Mouse (Mus musculus) lung, embryonic 14.5 days (tissue): ENCODE measurements around the gene Gm49450. TPM values are rescaled to one million over a fixed set of nuclear protein-coding genes. Genes with fewer than 3 reads are reported as not detected.
A peak's percentile ranks its signal among the peaks of the same experiment; 100 is the strongest.

Experiments
- ATAC-seq: fragments of 200-750 bp; cut with Nextera tagmentation; 2 replicates; pipeline ENCODE4 v1.8.0; 2017; ENCODE audit warnings: mild to moderate bottlenecking, moderate TSS enrichment, moderate library complexity; ENCODE audit not compliant: insufficient read depth
- DNase-seq: peaks from one replicate; pipeline ENCODE4 v3.0.0-alpha.2; 2015
- H3K27ac ChIP-seq: fragments of 300-500 bp; sonication (generic); 2 replicates; pipeline ENCODE4 v1.5.1; 2014; ENCODE audit warnings: low read depth, mild to moderate bottlenecking, moderate library complexity
- H3K27me3 ChIP-seq: fragments of 300-500 bp; sonication (generic); 2 replicates; pipeline ENCODE4 v1.6.1; 2014; ENCODE audit warnings: low read length, control low read depth; ENCODE audit not compliant: insufficient read depth
- H3K36me3 ChIP-seq: fragments of 300-500 bp; sonication (generic); 2 replicates; pipeline ENCODE4 v1.6.1; 2014; ENCODE audit warnings: control low read depth; ENCODE audit not compliant: insufficient read depth
- H3K4me1 ChIP-seq: fragments of 300-500 bp; sonication (generic); 2 replicates; pipeline ENCODE4 v1.6.1; 2014; ENCODE audit warnings: antibody characterized with exemption, control low read depth; ENCODE audit not compliant: insufficient read depth
- H3K4me2 ChIP-seq: fragments of 300-500 bp; sonication (generic); 2 replicates; pipeline ENCODE4 v1.6.1; 2014; ENCODE audit warnings: mild to moderate bottlenecking
- H3K4me3 ChIP-seq: fragments of 300-500 bp; sonication (generic); 2 replicates; pipeline ENCODE4 v1.5.1; 2014; ENCODE audit warnings: low read depth, low read length
- H3K9ac ChIP-seq: fragments of 300-500 bp; sonication (generic); 2 replicates; pipeline ENCODE4 v1.6.1; 2014
- H3K9me3 ChIP-seq: fragments of 300-500 bp; sonication (generic); 2 replicates; pipeline ENCODE4 v1.6.1; 2016; ENCODE audit warnings: low read depth, low read length, control low read depth
- CTCF ChIP-seq: IDR thresholded peaks from 2 replicates; pipeline ENCODE4 v1.5.1; 2016; ENCODE audit warnings: antibody characterized with exemption, low read depth
- WGBS: fragments of 180-500 bp; shearing (Covaris S2); extraction: QIAGEN DNeasy Blood & Tissue Kit; methylation state at CpG from one replicate; pipeline ENCODE4 v1.1.7; 2014; 5-methylcytosine and 5-hydroxymethylcytosine counted together
- polyA plus RNA-seq: library from polyadenylated mRNA; unstranded; fragments of >200 nt; fragmentation: Nextera tagmentation; extraction: Ambion mirVana; gene quantifications from 2 replicates; pipeline ENCODE4 v1.2.1, GENCODE M21; 2014

The Gm49450 gene
- polyA plus RNA-seq, 1 experiment from 2014 or later: not detected

DNA sequence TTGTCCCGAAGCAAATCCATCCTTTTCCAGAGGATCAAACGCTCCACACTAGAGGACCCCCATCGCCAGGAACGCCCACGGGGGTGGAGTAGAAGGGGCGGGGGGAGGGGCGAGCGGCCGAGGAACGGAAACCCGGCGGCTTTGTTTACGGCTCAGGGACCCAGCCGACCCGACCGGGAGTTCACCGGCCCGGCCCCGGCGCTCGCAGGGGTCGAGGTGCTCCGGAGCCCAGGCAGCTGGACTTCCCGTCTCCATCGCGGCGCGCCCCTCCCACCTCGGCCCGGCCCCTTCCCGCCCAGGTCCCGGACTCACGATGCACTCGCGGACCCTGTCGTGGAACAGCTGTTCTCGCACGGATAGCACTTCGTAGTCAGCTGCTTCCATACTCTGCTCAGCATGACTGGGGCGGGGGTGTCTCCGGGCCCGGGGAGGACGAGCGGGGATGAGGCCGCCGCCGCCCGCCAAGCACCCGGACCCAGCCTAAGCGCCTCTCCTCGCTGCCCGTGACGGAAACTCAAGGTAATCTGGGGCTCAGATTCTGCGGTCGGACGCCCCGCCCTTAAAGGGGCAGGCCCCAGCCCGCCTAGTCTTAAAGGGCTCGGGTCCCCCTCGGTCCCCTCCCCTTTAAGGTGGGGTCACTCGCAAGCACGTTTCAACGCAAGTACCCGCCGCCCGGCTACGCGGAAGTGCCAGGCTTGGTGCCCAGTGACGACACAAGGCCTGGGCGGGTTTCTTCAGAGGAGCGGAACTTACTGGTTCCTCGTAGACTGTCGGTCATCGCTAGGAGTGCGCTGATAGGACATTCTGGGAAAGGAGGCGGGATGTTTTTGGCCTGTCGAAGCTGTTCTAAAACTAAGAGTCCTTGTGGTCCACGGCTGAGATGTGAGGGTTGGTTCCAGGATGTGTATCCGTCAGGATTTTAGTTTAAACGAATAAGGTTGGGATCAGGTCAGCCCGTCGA is 35.5 kb downstream of the Gm49450 start, which contains the start of gene Lmbr1l:
Lmbr1l (minus strand) TSS at position 694 of the 961 bp plus-strand sequence.
- WGBS: under 1% methylated on average over 82 of the region's 82 CpGs
- peak within 1 kb of the TSS; percentile 79 for H3K9ac ChIP-seq

DNA sequence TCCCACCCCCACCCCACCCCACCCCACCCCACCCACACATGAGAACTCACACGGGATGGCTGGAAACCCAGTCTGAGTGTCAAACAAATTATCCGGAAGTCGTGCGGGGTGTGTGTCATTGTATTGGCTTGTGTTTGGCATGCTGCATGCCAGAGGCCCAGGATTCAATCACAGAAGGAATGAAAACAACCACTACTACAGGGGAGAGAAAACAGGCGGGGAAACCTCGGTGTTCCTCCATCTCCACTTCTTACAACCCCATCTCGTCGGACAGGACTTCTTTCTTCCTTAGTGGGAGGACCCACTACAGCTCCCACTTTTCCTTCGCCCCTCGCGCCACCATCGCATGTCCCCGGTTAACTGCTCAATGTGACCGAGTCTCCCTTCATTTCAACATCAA is 36.3 kb downstream of the Gm49450 start:
- H3K4me2 ChIP-seq: peak overlapping the region; percentile 86
- H3K27ac ChIP-seq: peak overlapping the region; percentile 96
- H3K4me3 ChIP-seq: peak overlapping the region; percentile 86
- TF ChIP-seq CTCF: no peak
- ATAC-seq (no peak), DNase-seq (peak; percentile 63)
- peak overlapping the region; percentile 79 for H3K9ac ChIP-seq
- no peaks in the 10 kb centered on the region for H3K9me3 ChIP-seq
- no peaks in the 10 kb centered on the region for H3K27me3 ChIP-seq
- no peaks in the 10 kb centered on the region; the same call in 1 of the 2 replicates for H3K4me1 ChIP-seq
- 1% methylated on average over 14 of the region's 14 CpGs for WGBS
- H3K36me3 ChIP-seq: peaks cover 11% of the 10 kb centered on the region

More for the DNA sequence above, 35.5 kb downstream of the Gm49450 start, which contains the start of gene Lmbr1l:
- DNase-seq (peak; percentile 100), ATAC-seq (peak; percentile 98)
- H3K27ac ChIP-seq: peak within 1 kb of the TSS; percentile 96
- no peaks in the 10 kb centered on the region for H3K27me3 ChIP-seq
- no peak for TF ChIP-seq CTCF
- peaks cover 6% of the 10 kb centered on the region for H3K36me3 ChIP-seq
- peak within 1 kb of the TSS; percentile 86 for H3K4me2 ChIP-seq
- H3K4me1 ChIP-seq: no peaks in the 10 kb centered on the region; the same call in 1 of the 2 replicates
- no peaks in the 10 kb centered on the region for H3K9me3 ChIP-seq
- peak within 1 kb of the TSS; percentile 86 for H3K4me3 ChIP-seq

DNA sequence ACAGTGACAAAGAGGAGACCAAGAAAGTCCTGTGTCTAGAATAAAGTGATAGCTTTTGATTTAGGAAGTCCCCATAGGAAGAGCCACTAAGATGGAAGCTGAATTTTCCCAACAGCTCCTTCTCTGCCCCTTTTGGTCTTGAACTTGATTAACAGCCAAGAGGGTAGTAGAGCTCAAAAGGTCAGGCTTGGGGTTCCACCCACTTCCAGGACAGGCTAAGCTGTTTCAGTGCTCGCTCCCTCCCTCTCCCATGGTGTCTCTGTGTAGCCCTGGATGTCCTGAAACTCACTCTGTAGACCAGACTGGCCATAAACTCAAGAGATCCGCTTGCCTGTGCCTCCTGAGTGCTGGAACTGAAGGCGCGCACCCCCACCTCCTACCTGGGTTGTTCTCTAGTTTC is 37.3 kb downstream of the Gm49450 start:
- Histone ChIP-seq H3K4me3 (no peak overlapping the region), H3K9me3 (no peaks in the 10 kb centered on the region), H3K27ac (no peak overlapping the region), H3K27me3 (no peaks in the 10 kb centered on the region), H3K4me2 (peak overlapping the region; percentile 86; the same call in 1 of the 2 replicates), H3K36me3 (peaks cover 22% of the 10 kb centered on the region), H3K4me1 (no peaks in the 10 kb centered on the region; the same call in 1 of the 2 replicates), H3K9ac (0 out of 2 replicates have a peak overlapping the region, but pooled peaks have one; percentile 79)
- 91% methylated on average over 4 of the region's 4 CpGs for WGBS
- no peak for TF ChIP-seq CTCF
- no peak for ATAC-seq
- no peak for DNase-seq

DNA sequence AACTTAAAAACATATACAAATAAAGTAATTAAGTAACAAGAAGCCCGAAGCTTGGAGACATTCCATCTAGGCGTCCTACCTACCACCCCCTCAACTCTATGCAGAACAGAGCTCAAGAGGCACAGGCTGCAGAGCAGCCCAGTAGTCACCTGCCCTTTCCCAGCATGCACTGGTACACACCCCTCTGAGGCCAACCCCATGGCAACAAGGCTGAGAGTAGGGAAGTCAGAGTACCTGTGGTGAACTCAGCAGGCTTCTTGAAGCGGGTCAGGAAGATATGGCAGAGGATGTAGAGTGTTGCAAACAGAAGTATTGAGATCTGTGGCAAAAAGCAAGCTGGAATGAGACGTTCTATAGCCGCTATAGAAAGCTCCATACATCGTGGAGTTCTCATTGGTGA is 38.4 kb downstream of the Gm49450 start:
- no peak overlapping the region for H3K4me3 ChIP-seq
- H3K27ac ChIP-seq: no peak overlapping the region
- no peak for TF ChIP-seq CTCF
- H3K9me3 ChIP-seq: no peaks in the 10 kb centered on the region
- no peaks in the 10 kb centered on the region for H3K27me3 ChIP-seq
- no peak overlapping the region for H3K9ac ChIP-seq
- H3K4me2 ChIP-seq: no peak overlapping the region
- H3K4me1 ChIP-seq: no peaks in the 10 kb centered on the region; the same call in 1 of the 2 replicates
- ATAC-seq (no peak), DNase-seq (no peak)
- 85% methylated on average over 6 of the region's 6 CpGs for WGBS
- H3K36me3 ChIP-seq: peaks cover 30% of the 10 kb centered on the region

DNA sequence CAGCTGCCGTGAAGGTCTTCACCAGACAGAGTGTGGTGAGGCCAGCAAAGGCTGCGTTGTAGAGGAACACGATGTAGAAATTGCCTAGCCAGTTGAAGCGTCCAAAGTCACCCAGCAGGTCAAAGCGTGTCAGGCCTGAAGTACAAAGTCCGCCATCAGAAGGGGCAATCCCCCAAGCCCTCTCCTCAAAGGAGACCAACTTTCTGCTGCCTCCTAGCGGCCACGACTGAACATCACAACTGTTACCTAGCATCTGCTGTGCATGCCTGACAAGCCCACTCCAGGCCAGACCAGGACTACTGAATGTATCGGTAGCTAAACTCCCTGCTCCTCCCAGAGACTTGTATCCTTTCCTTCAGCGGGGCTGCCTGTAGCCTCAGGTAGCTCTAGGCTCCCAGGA is 48.7 kb downstream of the Gm49450 start:
- Histone ChIP-seq H3K9me3 (no peaks in the 10 kb centered on the region), H3K36me3 (peaks cover 48% of the 10 kb centered on the region), H3K27ac (no peak overlapping the region), H3K4me2 (no peak overlapping the region), H3K27me3 (peaks cover 6% of the 10 kb centered on the region; the same call in 1 of the 2 replicates), H3K9ac (no peak overlapping the region), H3K4me3 (no peak overlapping the region), H3K4me1 (no peaks in the 10 kb centered on the region)
- peak; percentile 73 for DNase-seq
- TF ChIP-seq CTCF: peak; percentile 80
- ATAC-seq: no peak
- WGBS: 32% methylated on average over 10 of the region's 10 CpGs

DNA sequence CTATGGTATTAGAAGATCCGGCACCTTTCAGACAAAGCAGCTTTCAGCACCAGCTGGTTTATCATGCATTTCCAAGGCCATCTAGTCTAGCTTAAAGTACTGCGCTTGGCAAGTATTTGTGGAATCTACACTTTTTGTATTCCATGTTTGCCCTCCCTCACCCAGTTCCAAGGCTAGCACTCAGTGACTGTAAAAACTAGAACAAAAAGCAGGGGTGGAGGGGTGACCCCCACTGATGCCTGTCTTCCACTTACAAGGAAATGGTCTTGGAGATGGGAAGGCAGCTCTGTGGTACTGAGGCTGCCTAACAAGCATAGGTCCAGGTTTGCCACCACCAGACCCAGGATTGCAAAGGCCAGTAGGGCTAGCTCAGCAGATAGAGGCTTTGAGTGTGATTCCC is 50.8 kb downstream of the Gm49450 start:
- H3K4me2 ChIP-seq: no peak overlapping the region
- peaks cover 28% of the 10 kb centered on the region for H3K36me3 ChIP-seq
- H3K9ac ChIP-seq: no peak overlapping the region
- 87% methylated on average over 2 of the region's 2 CpGs for WGBS
- TF ChIP-seq CTCF: no peak
- DNase-seq (no peak), ATAC-seq (no peak)
- no peak overlapping the region for H3K4me3 ChIP-seq
- H3K27ac ChIP-seq: no peak overlapping the region
- peaks cover 26% of the 10 kb centered on the region for H3K27me3 ChIP-seq
- peaks cover 7% of the 10 kb centered on the region; the same call in 1 of the 2 replicates for H3K4me1 ChIP-seq
- no peaks in the 10 kb centered on the region for H3K9me3 ChIP-seq

DNA sequence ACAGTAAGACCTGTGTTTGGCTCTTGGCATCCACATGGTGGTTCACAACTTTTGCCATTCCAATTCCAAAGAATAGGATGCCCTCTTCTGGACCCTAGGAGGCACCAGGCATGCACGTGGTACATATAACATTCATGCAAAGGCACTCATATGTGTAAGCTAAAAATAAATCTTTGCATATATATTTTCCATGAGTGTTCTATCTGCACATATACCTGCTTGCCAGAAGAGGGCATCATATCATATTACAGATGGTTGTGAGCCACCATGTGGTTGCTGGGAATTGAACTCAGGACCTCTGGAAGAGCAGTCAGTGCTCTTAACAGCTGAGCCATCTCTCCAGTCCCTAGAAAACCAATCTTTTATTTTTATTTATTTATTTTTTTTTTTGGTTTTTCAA is 51.8 kb downstream of the Gm49450 start:
- no peak overlapping the region for H3K9ac ChIP-seq
- ATAC-seq (no peak), DNase-seq (no peak)
- no peaks in the 10 kb centered on the region for H3K9me3 ChIP-seq
- peaks cover 21% of the 10 kb centered on the region for H3K36me3 ChIP-seq
- peaks cover 7% of the 10 kb centered on the region; the same call in 1 of the 2 replicates for H3K4me1 ChIP-seq
- no peak overlapping the region for H3K4me3 ChIP-seq
- H3K27me3 ChIP-seq: peaks cover 36% of the 10 kb centered on the region
- no peak overlapping the region for H3K27ac ChIP-seq
- no peak for TF ChIP-seq CTCF
- H3K4me2 ChIP-seq: no peak overlapping the region
- WGBS: 61% methylated on average over 1 of the region's 1 CpGs
